Mouse (Mus musculus) hindbrain, embryonic 13.5 days (tissue): ENCODE measurements at regions not wholly inside any gene's neighbourhood (a gene's known extent, or its start where the extent isn't known, plus 50 kb on each side); places are given as distances from the start of the nearest gene placed in this dataset.

Experiments used
- ATAC-seq: fragments of 200-750 bp; cut with Nextera tagmentation; 2 replicates; pipeline ENCODE4 v1.8.0; 2017; ENCODE audit warnings: moderate TSS enrichment; ENCODE audit not compliant: low FRiP score
- H3K27ac ChIP-seq: fragments of 300-500 bp; sonication (generic); 2 replicates; pipeline ENCODE4 v1.5.1; 2015; ENCODE audit warnings: inconsistent platforms, mild to moderate bottlenecking, moderate library complexity
- H3K27me3 ChIP-seq: fragments of 300-500 bp; sonication (generic); 2 replicates; pipeline ENCODE4 v1.6.1; 2015; ENCODE audit warnings: mild to moderate bottlenecking, inconsistent platforms
- H3K36me3 ChIP-seq: fragments of 300-500 bp; sonication (generic); 2 replicates; pipeline ENCODE4 v1.6.1; 2015; ENCODE audit warnings: mild to moderate bottlenecking, inconsistent platforms
- H3K4me1 ChIP-seq: fragments of 300-500 bp; sonication (generic); replicated peaks from 2 replicates; pipeline ENCODE4 v1.6.1; 2015; ENCODE audit warnings: inconsistent platforms
- H3K4me2 ChIP-seq: fragments of 300-500 bp; sonication (generic); 2 replicates; pipeline ENCODE4 v1.6.1; 2015; ENCODE audit warnings: inconsistent platforms, mild to moderate bottlenecking, moderate library complexity
- H3K4me3 ChIP-seq: fragments of 300-500 bp; sonication (generic); 2 replicates; pipeline ENCODE4 v1.5.1; 2015; ENCODE audit warnings: mild to moderate bottlenecking, inconsistent platforms
- H3K9ac ChIP-seq: fragments of 300-500 bp; sonication (generic); 2 replicates; pipeline ENCODE4 v1.6.1; 2015; ENCODE audit warnings: mild to moderate bottlenecking, inconsistent platforms
- H3K9me3 ChIP-seq: fragments of 300-500 bp; sonication (generic); 2 replicates; pipeline ENCODE4 v1.6.1; 2016; ENCODE audit warnings: inconsistent platforms
- WGBS: fragments of 180-500 bp; shearing (Covaris S2); methylation state at CpG from one replicate; pipeline ENCODE4 v1.1.7; 2015; 5-methylcytosine and 5-hydroxymethylcytosine counted together

DNA sequence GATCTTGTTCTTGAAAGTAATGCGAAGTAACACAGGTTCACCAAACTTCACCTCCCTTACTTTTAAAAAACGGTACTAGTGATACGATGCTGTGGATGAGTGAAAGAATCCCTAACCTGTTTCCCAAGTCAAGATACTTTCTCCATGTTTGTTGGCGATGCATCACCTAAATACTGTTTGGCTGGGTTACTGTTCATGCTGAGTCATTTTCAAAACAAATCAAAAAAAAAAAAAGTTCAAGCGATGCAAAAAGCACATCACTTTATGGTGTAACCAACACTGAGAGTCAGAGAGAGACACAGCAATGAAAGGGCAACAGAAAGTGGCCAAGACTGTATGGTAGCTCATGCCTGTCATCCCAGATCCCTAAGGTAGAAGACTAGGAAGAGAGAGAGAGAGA lies 133.4 kb upstream of the N6amt1 start:
- no peak for ATAC-seq
- Histone ChIP-seq H3K4me3 (no peak overlapping the region), H3K27ac (no peak overlapping the region), H3K4me2 (no peak overlapping the region), H3K4me1 (no peaks in the 10 kb centered on the region), H3K9me3 (no peaks in the 10 kb centered on the region), H3K36me3 (no peaks in the 10 kb centered on the region), H3K27me3 (no peaks in the 10 kb centered on the region), H3K9ac (no peak overlapping the region)
- 96% methylated on average over 5 of the region's 5 CpGs for WGBS

DNA sequence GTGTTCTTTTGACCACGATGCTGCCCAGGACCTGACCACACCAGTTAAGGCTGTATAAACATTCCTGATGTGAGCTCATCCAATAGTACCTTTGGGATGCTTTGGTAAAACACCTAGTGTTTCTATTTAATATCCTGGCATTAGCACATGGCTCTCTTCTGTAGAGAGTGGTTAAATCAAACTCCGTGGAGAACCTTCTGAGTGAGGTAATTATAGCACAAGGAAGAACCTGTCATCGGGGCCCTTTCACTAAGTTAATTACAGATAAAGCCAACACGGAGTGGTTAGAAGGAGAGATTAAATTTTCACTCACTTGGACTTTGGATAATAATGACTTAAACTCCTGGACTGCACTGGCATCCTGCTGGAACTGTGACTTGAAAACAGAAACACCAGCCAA lies 133.8 kb upstream of the N6amt1 start:
- H3K4me1 ChIP-seq: no peaks in the 10 kb centered on the region
- H3K9me3 ChIP-seq: 0 out of 2 replicates have a peak, but pooled peaks cover under 1% of the 10 kb centered on the region
- no peak for ATAC-seq
- WGBS: 77% methylated on average over 4 of the region's 4 CpGs
- no peak overlapping the region for H3K4me2 ChIP-seq
- H3K9ac ChIP-seq: no peak overlapping the region
- no peak overlapping the region for H3K27ac ChIP-seq
- no peaks in the 10 kb centered on the region for H3K36me3 ChIP-seq
- H3K27me3 ChIP-seq: no peaks in the 10 kb centered on the region
- no peak overlapping the region for H3K4me3 ChIP-seq

DNA sequence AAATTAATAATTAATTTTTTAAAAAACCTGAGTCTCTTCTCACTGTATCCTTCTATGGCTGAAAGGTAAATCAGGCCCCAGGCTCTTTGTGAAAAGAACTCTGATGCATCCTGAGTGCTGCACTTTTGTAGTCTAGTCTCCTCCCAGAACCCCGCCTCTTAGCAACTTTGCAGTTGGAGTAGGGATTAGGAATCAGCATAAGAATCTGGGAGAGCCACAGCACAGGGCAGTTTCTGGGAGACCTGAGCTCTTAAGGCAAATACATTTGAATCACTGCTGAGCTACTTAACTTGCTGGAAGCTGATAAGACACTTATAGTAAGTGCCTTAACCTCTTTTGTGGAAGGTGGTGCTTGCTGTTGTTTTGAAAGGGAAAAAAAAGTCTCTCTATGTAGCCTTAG lies 146.1 kb upstream of the N6amt1 start:
- 61% methylated on average over 1 of the region's 1 CpGs for WGBS
- Histone ChIP-seq H3K27ac (no peak overlapping the region), H3K4me1 (no peaks in the 10 kb centered on the region), H3K4me3 (no peak overlapping the region), H3K36me3 (no peaks in the 10 kb centered on the region), H3K9me3 (no peaks in the 10 kb centered on the region), H3K27me3 (no peaks in the 10 kb centered on the region), H3K4me2 (no peak overlapping the region), H3K9ac (no peak overlapping the region)
- ATAC-seq: no peak

DNA sequence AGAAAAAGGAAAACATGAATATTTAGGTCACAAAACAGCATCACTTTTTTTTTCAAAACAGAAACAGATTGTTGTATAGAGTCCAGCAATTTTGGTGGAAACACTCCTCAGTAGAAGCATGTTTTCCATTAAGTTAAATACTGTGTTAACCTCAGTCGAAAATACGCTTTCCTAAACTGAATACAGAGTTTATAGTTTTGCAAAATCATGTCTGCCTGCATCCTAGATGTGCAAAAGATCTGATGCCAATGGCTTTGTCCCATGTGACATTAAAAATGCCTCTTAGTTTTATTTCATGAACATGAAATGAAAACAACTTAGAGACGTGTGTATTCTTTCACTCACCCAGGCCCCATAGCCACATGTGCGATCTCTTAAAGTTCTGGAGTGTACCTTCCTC lies 163.5 kb upstream of the N6amt1 start:
- ATAC-seq: no peak
- Histone ChIP-seq H3K9me3 (no peaks in the 10 kb centered on the region), H3K4me1 (no peaks in the 10 kb centered on the region), H3K4me2 (no peak overlapping the region), H3K9ac (no peak overlapping the region), H3K4me3 (no peak overlapping the region), H3K27me3 (no peaks in the 10 kb centered on the region), H3K27ac (no peak overlapping the region), H3K36me3 (no peaks in the 10 kb centered on the region)
- 93% methylated on average over 4 of the region's 4 CpGs for WGBS

DNA sequence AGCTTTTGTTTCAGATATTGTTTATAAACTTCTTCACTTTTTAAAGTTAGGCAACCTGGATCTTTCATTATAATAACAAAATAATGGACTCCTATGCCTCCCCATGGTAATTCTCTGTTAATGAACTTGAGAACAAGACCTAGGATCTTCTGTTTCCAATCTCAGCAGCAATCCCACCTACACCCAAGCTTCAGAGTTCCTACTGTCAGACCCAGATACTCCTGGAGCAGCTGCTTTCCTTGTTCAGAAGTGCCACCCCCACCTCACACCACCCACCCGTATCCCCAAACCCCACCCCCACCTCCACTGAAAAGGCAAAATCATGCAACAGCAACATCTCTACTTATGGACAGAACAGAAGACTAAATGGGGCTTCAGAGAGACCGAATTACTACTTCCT lies 165.2 kb upstream of the N6amt1 start:
- Histone ChIP-seq H3K4me1 (no peaks in the 10 kb centered on the region), H3K27ac (no peak overlapping the region), H3K4me2 (no peak overlapping the region), H3K36me3 (no peaks in the 10 kb centered on the region), H3K9me3 (no peaks in the 10 kb centered on the region), H3K9ac (no peak overlapping the region), H3K4me3 (no peak overlapping the region), H3K27me3 (no peaks in the 10 kb centered on the region)
- ATAC-seq: no peak
- 88% methylated on average over 2 of the region's 2 CpGs for WGBS

DNA sequence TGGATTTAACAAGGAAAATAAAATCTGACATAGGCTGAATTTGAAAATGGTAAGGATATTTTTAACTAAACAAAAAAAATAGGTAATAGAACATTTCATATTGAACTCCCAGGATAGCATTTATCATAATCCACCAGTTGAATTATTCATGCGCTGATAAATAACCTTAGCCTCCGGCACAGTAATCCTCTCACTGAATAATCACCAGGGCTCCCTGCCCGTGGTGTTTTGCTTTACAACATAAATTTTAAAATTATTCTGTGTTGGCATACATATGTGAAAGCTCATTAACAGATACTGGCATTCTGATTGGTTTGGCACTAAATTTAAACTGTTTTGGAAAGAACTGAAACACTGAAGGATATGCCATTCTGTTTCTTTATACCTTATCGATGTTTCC lies 181.6 kb upstream of the N6amt1 start:
- ATAC-seq: no peak
- no peaks in the 10 kb centered on the region for H3K4me1 ChIP-seq
- no peaks in the 10 kb centered on the region for H3K9me3 ChIP-seq
- no peak overlapping the region for H3K4me2 ChIP-seq
- H3K4me3 ChIP-seq: no peak overlapping the region
- H3K27ac ChIP-seq: no peak overlapping the region
- H3K27me3 ChIP-seq: no peaks in the 10 kb centered on the region
- WGBS: 80% methylated on average over 4 of the region's 4 CpGs
- no peak overlapping the region for H3K9ac ChIP-seq
- no peaks in the 10 kb centered on the region for H3K36me3 ChIP-seq

DNA sequence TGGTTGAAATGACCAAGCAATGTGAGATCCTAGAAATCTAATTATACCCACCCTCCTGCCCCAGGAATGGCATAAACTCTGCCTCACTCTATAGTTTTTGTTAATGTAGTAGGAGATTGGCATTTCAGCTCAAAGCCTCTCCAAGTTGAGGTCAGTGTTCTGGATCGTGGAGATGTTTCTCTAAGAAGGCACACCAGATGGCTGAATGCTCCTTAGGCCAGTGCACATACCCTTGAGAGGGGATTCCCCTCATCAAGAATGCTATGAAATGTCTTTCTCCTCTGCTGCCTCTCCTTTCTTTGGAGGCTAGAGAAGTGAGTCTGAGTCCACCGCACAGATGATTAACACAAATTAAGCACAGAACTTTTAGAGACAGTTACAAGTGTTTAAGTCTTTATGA lies 214.7 kb upstream of the N6amt1 start:
- no peaks in the 10 kb centered on the region for H3K9me3 ChIP-seq
- no peak overlapping the region for H3K9ac ChIP-seq
- H3K4me2 ChIP-seq: no peak overlapping the region
- no peak overlapping the region for H3K27ac ChIP-seq
- no peaks in the 10 kb centered on the region for H3K4me1 ChIP-seq
- no peak for ATAC-seq
- WGBS: 87% methylated on average over 2 of the region's 2 CpGs
- no peaks in the 10 kb centered on the region for H3K36me3 ChIP-seq
- H3K27me3 ChIP-seq: no peaks in the 10 kb centered on the region
- H3K4me3 ChIP-seq: no peak overlapping the region

- WGBS: 86% methylated on average over 1 of the region's 1 CpGs
- no peaks in the 10 kb centered on the region for H3K9me3 ChIP-seq
- H3K9ac ChIP-seq: no peak overlapping the region
- ATAC-seq: no peak
- no peaks in the 10 kb centered on the region for H3K36me3 ChIP-seq
- no peak overlapping the region for H3K4me2 ChIP-seq
- no peak overlapping the region for H3K4me3 ChIP-seq
- H3K27ac ChIP-seq: no peak overlapping the region
- no peaks in the 10 kb centered on the region for H3K4me1 ChIP-seq
- no peaks in the 10 kb centered on the region for H3K27me3 ChIP-seq
These were observed 217.5 kb upstream of the N6amt1 start for GRCm38 (mm10) chr16:87136503-87136902.

GRCm38 (mm10) chr16:87134452-87134851 lies 219.5 kb upstream of the N6amt1 start:
- Histone ChIP-seq H3K27me3 (no peaks in the 10 kb centered on the region), H3K27ac (no peak overlapping the region), H3K9me3 (no peaks in the 10 kb centered on the region), H3K4me3 (no peak overlapping the region), H3K4me2 (no peak overlapping the region), H3K9ac (no peak overlapping the region), H3K4me1 (no peaks in the 10 kb centered on the region), H3K36me3 (no peaks in the 10 kb centered on the region)
- ATAC-seq: no peak

- H3K4me1 ChIP-seq: no peaks in the 10 kb centered on the region
- no peaks in the 10 kb centered on the region for H3K9me3 ChIP-seq
- H3K27me3 ChIP-seq: no peaks in the 10 kb centered on the region
- WGBS: 89% methylated on average over 6 of the region's 6 CpGs
- H3K27ac ChIP-seq: no peak overlapping the region
- H3K9ac ChIP-seq: no peak overlapping the region
- no peak for ATAC-seq
- H3K4me2 ChIP-seq: no peak overlapping the region
- H3K4me3 ChIP-seq: no peak overlapping the region
- no peaks in the 10 kb centered on the region for H3K36me3 ChIP-seq
These were observed 220.1 kb upstream of the N6amt1 start for GRCm38 (mm10) chr16:87133874-87134273.

DNA sequence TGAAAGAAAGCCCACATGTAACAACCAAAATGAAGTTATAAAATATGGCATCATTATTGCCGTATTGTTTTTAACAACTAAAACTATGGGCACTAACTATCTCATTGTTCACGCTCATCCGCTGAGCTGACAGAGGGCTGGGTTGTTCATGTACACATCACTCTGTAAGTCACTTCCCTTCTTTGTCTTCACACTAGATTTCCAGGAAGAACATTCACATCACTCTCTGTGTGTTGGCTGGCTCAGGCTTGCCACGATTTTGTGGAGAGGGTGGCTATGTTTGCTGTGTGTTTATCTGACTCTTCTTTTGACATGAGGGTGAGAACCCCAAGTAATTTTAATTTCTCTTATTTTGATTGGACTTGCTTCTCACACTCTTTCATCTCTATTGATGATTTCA lies 221.9 kb upstream of the N6amt1 start:
- 88% methylated on average over 4 of the region's 4 CpGs for WGBS
- Histone ChIP-seq H3K4me3 (no peak overlapping the region), H3K27me3 (no peaks in the 10 kb centered on the region)

DNA sequence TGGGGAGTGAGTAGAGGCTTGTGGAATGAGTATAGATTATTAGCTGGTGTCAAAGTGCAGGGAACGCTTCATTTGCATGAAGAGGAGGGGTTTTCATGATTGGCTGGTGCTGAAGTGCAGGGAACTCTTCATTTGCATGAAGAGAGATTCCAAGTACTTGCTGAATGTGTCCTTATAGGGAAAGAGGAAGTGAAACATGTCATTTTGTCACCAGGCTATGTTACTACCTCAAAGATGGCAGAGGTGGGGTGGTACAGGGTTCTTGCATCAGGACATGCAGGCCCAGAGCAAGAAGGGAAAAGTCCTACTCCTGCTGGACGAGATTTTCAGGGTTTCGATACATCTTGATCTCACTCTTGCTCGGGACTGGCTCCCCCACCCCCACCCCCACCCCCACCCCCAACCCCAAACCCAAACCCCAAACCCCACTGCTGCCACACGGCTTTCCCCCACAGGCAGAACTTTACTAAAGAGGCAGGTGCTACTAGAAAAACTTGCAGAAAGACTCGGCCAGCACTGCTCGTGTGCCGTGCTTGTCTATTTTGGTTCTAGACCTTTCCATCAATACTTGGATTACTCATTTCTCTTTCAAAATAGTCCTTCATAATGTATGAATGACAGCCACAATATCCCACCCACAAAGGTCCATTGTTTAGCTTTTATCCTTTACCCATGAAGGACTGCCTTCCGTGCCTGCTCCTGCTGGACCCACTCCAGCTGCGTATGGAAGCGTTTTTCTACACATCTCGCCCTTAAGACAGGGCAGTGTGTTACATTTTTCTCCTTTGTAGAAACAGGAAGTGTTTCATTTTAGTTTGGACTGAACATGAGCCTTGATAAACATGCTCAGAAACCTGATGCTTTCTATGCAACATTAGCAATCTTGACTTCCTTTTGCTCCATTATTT lies 223.0 kb upstream of the N6amt1 start:
- no peak for ATAC-seq
- Histone ChIP-seq H3K36me3 (no peaks in the 10 kb centered on the region), H3K27ac (no peak overlapping the region), H3K27me3 (no peaks in the 10 kb centered on the region), H3K4me3 (no peak overlapping the region), H3K4me1 (0 out of 2 replicates have a peak, but pooled peaks cover 3% of the 10 kb centered on the region), H3K9me3 (no peaks in the 10 kb centered on the region), H3K4me2 (no peak overlapping the region), H3K9ac (no peak overlapping the region)
- 76% methylated on average over 12 of the region's 12 CpGs for WGBS

More for the DNA sequence above, 221.9 kb upstream of the N6amt1 start:
- H3K36me3 ChIP-seq: no peaks in the 10 kb centered on the region
- H3K9ac ChIP-seq: no peak overlapping the region
- H3K4me1 ChIP-seq: 0 out of 2 replicates have a peak, but pooled peaks cover 3% of the 10 kb centered on the region
- H3K9me3 ChIP-seq: no peaks in the 10 kb centered on the region
- no peak for ATAC-seq
- no peak overlapping the region for H3K27ac ChIP-seq
- no peak overlapping the region for H3K4me2 ChIP-seq

GRCm38 (mm10) chr16:87129021-87129420 lies 225.0 kb upstream of the N6amt1 start:
- Histone ChIP-seq H3K9me3 (no peaks in the 10 kb centered on the region), H3K4me2 (no peak overlapping the region), H3K4me3 (no peak overlapping the region), H3K27me3 (no peaks in the 10 kb centered on the region), H3K27ac (no peak overlapping the region), H3K9ac (no peak overlapping the region), H3K4me1 (0 out of 2 replicates have a peak, but pooled peaks cover 3% of the 10 kb centered on the region), H3K36me3 (no peaks in the 10 kb centered on the region)
- ATAC-seq: no peak
- WGBS: 95% methylated on average over 3 of the region's 3 CpGs
